In genomic region chr4:148325057-148325456, GRCm38 (mm10) we compare ENCODE assay signal across 29 mouse cellular contexts. TPM values are rescaled to one million over a fixed set of nuclear protein-coding genes. Genes with fewer than 3 reads are reported as not detected.
DNase-seq lines count a peak whose midpoint lies in the region; ATAC-seq and TF ChIP-seq lines count a peak whose summit lies in the region.
"Had no signal": no experiment of that assay in that cellular context is flagged by ENCODE, and none has a peak within 500 bp of the region (broad histone marks: within the 10 kb centered on the region; RNA-seq: fewer than 3 reads in every experiment).

No protein-coding gene starts in this region.

- peak; percentile 9 for DNase-seq in embryonic facial prominence, embryonic 11.5 days (ENCODE audit: low spot score)
- no peak for DNase-seq in embryonic facial prominence, embryonic 10.5 days (ENCODE audit: low spot score)
- DNase-seq in midbrain, embryonic 10.5 days (ENCODE audit: low spot score) = no peak
- DNase-seq in midbrain, postnatal 0 days (ENCODE audit: low spot score) = no peak
- no peak for DNase-seq in cerebellum, postnatal 4 days (ENCODE audit: low spot score in 2 of 2)
- DNase-seq: adrenal gland, adult 8-10 months; cerebellum, adult 11 months; cerebellum, adult 9-10 months; gastrocnemius, postnatal 25 days; heart, adult 11 months; kidney, adult 11 months; kidney, postnatal 14 days; lung, postnatal 4 days; spleen, adult 18-20 months; thymus, postnatal 14 days had no signal

- H3K27me3 ChIP-seq in embryonic facial prominence, embryonic 11.5 days (ENCODE audit: control insufficient read depth, insufficient read depth, low read length) = no peaks in the 10 kb centered on the region
- peaks cover 34% of the 10 kb centered on the region for H3K27me3 ChIP-seq in embryonic facial prominence, embryonic 10.5 days (replicated peaks; ENCODE audit: low read depth, poor library complexity, severe bottlenecking)
- H3K27me3 ChIP-seq in midbrain, embryonic 10.5 days (ENCODE audit: low read depth, poor library complexity, severe bottlenecking) = peaks cover 37% of the 10 kb centered on the region
- no peaks in the 10 kb centered on the region for H3K27me3 ChIP-seq in midbrain, postnatal 0 days (ENCODE audit: insufficient read depth, low read length)
- 0 out of 2 replicates have a peak, but pooled peaks cover 7% of the 10 kb centered on the region for H3K27me3 ChIP-seq in forebrain, embryonic 13.5 days
- H3K27me3 ChIP-seq in midbrain, embryonic 16.5 days (ENCODE audit: control insufficient read depth, insufficient read depth, low read depth, low read length) = no peaks in the 10 kb centered on the region

- H3K27ac ChIP-seq in embryonic facial prominence, embryonic 11.5 days (replicated peaks; ENCODE audit: low read depth, low read length) = no peak overlapping the region
- H3K27ac ChIP-seq in embryonic facial prominence, embryonic 10.5 days (replicated peaks) = no peak overlapping the region
- peak overlapping the region; percentile 67 for H3K27ac ChIP-seq in midbrain, embryonic 10.5 days (replicated peaks)
- H3K27ac ChIP-seq in midbrain, postnatal 0 days (ENCODE audit: low read depth, low read length) = no peak overlapping the region
- H3K27ac ChIP-seq in forebrain, embryonic 13.5 days = peak overlapping the region; percentile 19; the same call in 1 of the 2 replicates
- 0 out of 2 replicates have a peak overlapping the region, but pooled peaks have one; percentile 22 for H3K27ac ChIP-seq in midbrain, embryonic 16.5 days (ENCODE audit: low read length)
- H3K27ac ChIP-seq: embryonic facial prominence, embryonic 15.5 days; heart, embryonic 10.5 days; heart, embryonic 15.5 days; hindbrain, embryonic 12.5 days; limb, embryonic 13.5 days; lung, embryonic 15.5 days had no signal

- WGBS in embryonic facial prominence, embryonic 11.5 days = 16% methylated on average over 2 of the region's 2 CpGs
- WGBS in embryonic facial prominence, embryonic 10.5 days = 25% methylated on average over 2 of the region's 2 CpGs
- WGBS in midbrain, embryonic 10.5 days = 35% methylated on average over 2 of the region's 2 CpGs
- WGBS in midbrain, postnatal 0 days = 36% methylated on average over 2 of the region's 2 CpGs
- 24% methylated on average over 2 of the region's 2 CpGs for WGBS in forebrain, embryonic 13.5 days
- WGBS in midbrain, embryonic 16.5 days = 36% methylated on average over 2 of the region's 2 CpGs

- no peak overlapping the region for H3K9ac ChIP-seq in embryonic facial prominence, embryonic 11.5 days (replicated peaks; ENCODE audit: low read length)
- no peak overlapping the region for H3K9ac ChIP-seq in midbrain, postnatal 0 days (replicated peaks; ENCODE audit: low read length, poor library complexity, severe bottlenecking)
- no peak overlapping the region for H3K9ac ChIP-seq in forebrain, embryonic 13.5 days
- H3K9ac ChIP-seq in midbrain, embryonic 16.5 days (ENCODE audit: low read depth, low read length) = no peak overlapping the region
- H3K9ac ChIP-seq: embryonic facial prominence, embryonic 15.5 days; heart, embryonic 15.5 days; hindbrain, embryonic 12.5 days; limb, embryonic 13.5 days; lung, embryonic 15.5 days had no signal

- H3K4me2 ChIP-seq in embryonic facial prominence, embryonic 11.5 days (ENCODE audit: low read depth, low read length) = no peak overlapping the region
- H3K4me2 ChIP-seq in midbrain, postnatal 0 days (ENCODE audit: low read depth, low read length, poor library complexity, severe bottlenecking) = no peak overlapping the region
- H3K4me2 ChIP-seq in forebrain, embryonic 13.5 days = no peak overlapping the region
- no peak overlapping the region for H3K4me2 ChIP-seq in midbrain, embryonic 16.5 days (ENCODE audit: low read length)
- H3K4me2 ChIP-seq: embryonic facial prominence, embryonic 15.5 days; heart, embryonic 15.5 days; hindbrain, embryonic 12.5 days; limb, embryonic 13.5 days; liver, embryonic 11.5 days; lung, embryonic 15.5 days had no signal

- ATAC-seq in embryonic facial prominence, embryonic 11.5 days (replicated peaks; ENCODE audit: insufficient number of reproducible peaks, low FRiP score, low TSS enrichment, low read depth) = no peak
- ATAC-seq in midbrain, postnatal 0 days (ENCODE audit: low FRiP score) = no peak
- ATAC-seq in forebrain, embryonic 13.5 days = no peak
- ATAC-seq in midbrain, embryonic 16.5 days = no peak
- ATAC-seq: inflammation-experienced regulatory T-cells, adult 6 months had no signal

- no peaks in the 10 kb centered on the region; the same call in 1 of the 2 replicates for H3K4me1 ChIP-seq in embryonic facial prominence, embryonic 11.5 days (ENCODE audit: control insufficient read depth, insufficient read depth, low read length)
- peaks cover 67% of the 10 kb centered on the region for H3K4me1 ChIP-seq in embryonic facial prominence, embryonic 10.5 days
- peaks cover 87% of the 10 kb centered on the region for H3K4me1 ChIP-seq in midbrain, embryonic 10.5 days
- H3K4me1 ChIP-seq in midbrain, postnatal 0 days (ENCODE audit: insufficient read depth, low read length) = peaks cover 11% of the 10 kb centered on the region
- H3K4me1 ChIP-seq in forebrain, embryonic 13.5 days = peaks cover 71% of the 10 kb centered on the region
- peaks cover 50% of the 10 kb centered on the region for H3K4me1 ChIP-seq in midbrain, embryonic 16.5 days (ENCODE audit: control insufficient read depth, insufficient read depth, low read length)
- H3K4me1 ChIP-seq: heart, embryonic 15.5 days; lung, embryonic 15.5 days had no signal

- no peak for TF ChIP-seq CTCF in midbrain, postnatal 0 days (IDR thresholded peaks at IDR 0.05)

- no peaks in the 10 kb centered on the region for H3K9me3 ChIP-seq in embryonic facial prominence, embryonic 11.5 days (replicated peaks; ENCODE audit: control insufficient read depth, low read length)
- no peaks in the 10 kb centered on the region for H3K9me3 ChIP-seq in embryonic facial prominence, embryonic 10.5 days
- no peaks in the 10 kb centered on the region for H3K9me3 ChIP-seq in midbrain, embryonic 10.5 days (replicated peaks)
- no peaks in the 10 kb centered on the region for H3K9me3 ChIP-seq in midbrain, postnatal 0 days (ENCODE audit: low read length)
- no peaks in the 10 kb centered on the region for H3K9me3 ChIP-seq in forebrain, embryonic 13.5 days (replicated peaks)
- H3K9me3 ChIP-seq in midbrain, embryonic 16.5 days (replicated peaks; ENCODE audit: control insufficient read depth, low read length, poor library complexity, severe bottlenecking) = no peaks in the 10 kb centered on the region
- H3K9me3 ChIP-seq: embryonic facial prominence, embryonic 15.5 days; heart, embryonic 10.5 days; heart, embryonic 15.5 days; hindbrain, embryonic 12.5 days; lung, embryonic 15.5 days had no signal

- H3K4me3 ChIP-seq in embryonic facial prominence, embryonic 11.5 days (ENCODE audit: low read depth, low read length) = no peak overlapping the region
- no peak overlapping the region for H3K4me3 ChIP-seq in embryonic facial prominence, embryonic 10.5 days
- no peak overlapping the region for H3K4me3 ChIP-seq in midbrain, embryonic 10.5 days
- no peak overlapping the region for H3K4me3 ChIP-seq in midbrain, postnatal 0 days (ENCODE audit: low read depth, low read length)
- H3K4me3 ChIP-seq in forebrain, embryonic 13.5 days = no peak overlapping the region
- H3K4me3 ChIP-seq in midbrain, embryonic 16.5 days (ENCODE audit: low read depth, low read length) = no peak overlapping the region
- H3K4me3 ChIP-seq: embryonic facial prominence, embryonic 15.5 days; heart, embryonic 10.5 days; heart, embryonic 15.5 days; hindbrain, embryonic 12.5 days; limb, embryonic 13.5 days; lung, embryonic 15.5 days had no signal

- H3K36me3 ChIP-seq in embryonic facial prominence, embryonic 11.5 days (replicated peaks; ENCODE audit: control insufficient read depth, insufficient read depth, low read depth, low read length) = no peaks in the 10 kb centered on the region
- H3K36me3 ChIP-seq in embryonic facial prominence, embryonic 10.5 days (replicated peaks) = no peaks in the 10 kb centered on the region
- H3K36me3 ChIP-seq in midbrain, embryonic 10.5 days = no peaks in the 10 kb centered on the region
- no peaks in the 10 kb centered on the region for H3K36me3 ChIP-seq in midbrain, postnatal 0 days (ENCODE audit: insufficient read depth, low read length)
- no peaks in the 10 kb centered on the region for H3K36me3 ChIP-seq in forebrain, embryonic 13.5 days (ENCODE audit: poor library complexity, severe bottlenecking)
- H3K36me3 ChIP-seq in midbrain, embryonic 16.5 days (ENCODE audit: control insufficient read depth, insufficient read depth, low read length) = no peaks in the 10 kb centered on the region
- H3K36me3 ChIP-seq: embryonic facial prominence, embryonic 15.5 days; heart, embryonic 10.5 days; heart, embryonic 15.5 days; hindbrain, embryonic 12.5 days; limb, embryonic 13.5 days; lung, embryonic 15.5 days had no signal

RNA-seq across cellular contexts. Expression of gene Disp3, which starts 37.3 kb away (rescaled TPM):
- polyA plus RNA-seq in embryonic facial prominence, embryonic 11.5 days (2014; fragmentation: Nextera tagmentation; extraction: Ambion mirVana) = 0.86 and 1.1 TPM in 2 replicates
- 1.1 and 1.7 TPM in 2 replicates for polyA plus RNA-seq in embryonic facial prominence, embryonic 10.5 days (2016; fragmentation: Nextera tagmentation; extraction: Ambion mirVana)
- 3.2 and 3.7 TPM in 2 replicates for polyA plus RNA-seq in midbrain, embryonic 10.5 days (2016; fragmentation: Nextera tagmentation; extraction: Ambion mirVana)
- 19.7 and 25.1 TPM in 2 replicates for total RNA-seq in midbrain, postnatal 0 days (2014; rRNA removed)
- 6.8 and 7.8 TPM in 2 replicates for polyA plus RNA-seq in midbrain, postnatal 0 days (2015; fragmentation: Nextera tagmentation; extraction: Ambion mirVana)
- 6.3 and 6.5 TPM in 2 replicates for polyA plus RNA-seq in forebrain, embryonic 13.5 days (2015; fragmentation: Nextera tagmentation; extraction: Ambion mirVana)
- polyA plus RNA-seq in midbrain, embryonic 16.5 days (2015; fragmentation: Nextera tagmentation; extraction: Ambion mirVana) = 12.4 and 12.7 TPM in 2 replicates
- total RNA-seq: CH12.LX; common myeloid progenitor, adult 5-6 weeks; heart, postnatal 25 days; monocyte, adult 5-6 weeks had no signal
- polyA plus RNA-seq: heart, embryonic 15.5 days; inflammation-experienced regulatory T-cells, adult 6 months; liver, embryonic 11.5 days had no signal

Comparison
In these comparisons a context has a peak if more than half of its experiments do, and no peak if none do; other contexts are left out.
1. H3K27ac ChIP-seq: peak in midbrain, embryonic 10.5 days (single experiment), forebrain, embryonic 13.5 days (single experiment) and midbrain, embryonic 16.5 days (single experiment); none in embryonic facial prominence, embryonic 11.5 days (single experiment), embryonic facial prominence, embryonic 10.5 days (single experiment) and midbrain, postnatal 0 days (single experiment).